Mouse (Mus musculus) retina, embryonic 14.5 days (tissue): ENCODE data around the gene Rnf40.

Source experiments
- DNase-seq: peaks from one replicate; pipeline ENCODE4 v3.0.0-alpha.2; 2015; ENCODE audit warnings: low spot score

Rnf40 gene

DNA sequence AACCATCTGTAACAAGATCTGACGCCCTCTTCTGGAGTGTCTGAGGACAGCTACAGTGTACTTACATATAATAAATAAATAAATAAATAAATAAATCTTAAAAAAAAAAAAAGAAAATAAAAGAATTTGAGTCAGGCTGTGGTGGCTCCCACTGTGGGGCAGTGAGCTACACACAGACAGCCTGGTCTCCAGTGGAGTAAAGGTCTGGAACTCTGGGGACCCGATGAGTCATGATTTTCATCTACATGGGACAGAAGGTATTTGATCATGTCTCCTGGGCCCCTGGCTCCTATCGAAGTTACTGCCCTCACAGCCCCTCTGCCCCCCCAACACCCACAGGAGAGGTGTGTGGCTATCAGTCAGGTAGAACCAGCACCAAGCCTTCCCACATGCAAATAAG lies 63.1 kb downstream of the Rnf40 start:
- DNase-seq: no peak

DNA sequence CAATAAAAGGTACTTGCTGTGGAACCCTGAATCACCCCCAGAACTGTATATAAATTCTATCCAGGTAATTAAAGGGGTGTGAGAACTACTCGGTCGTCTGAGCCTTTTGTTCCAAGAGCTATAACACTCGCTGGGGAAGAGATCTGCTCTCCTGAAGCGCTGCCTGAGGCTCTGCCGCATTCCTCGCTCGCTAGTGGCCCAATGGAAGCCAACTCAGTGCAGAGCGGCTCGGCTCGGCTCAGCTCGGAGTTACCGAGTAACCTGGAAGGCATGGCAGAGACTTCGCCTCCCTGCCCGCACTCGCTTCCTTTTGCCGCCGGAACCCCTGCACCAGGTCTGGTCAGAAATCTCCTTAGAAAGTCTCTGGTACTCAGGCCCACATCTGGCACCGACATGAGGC lies 63.5 kb downstream of the Rnf40 start:
- no peak for DNase-seq

DNA sequence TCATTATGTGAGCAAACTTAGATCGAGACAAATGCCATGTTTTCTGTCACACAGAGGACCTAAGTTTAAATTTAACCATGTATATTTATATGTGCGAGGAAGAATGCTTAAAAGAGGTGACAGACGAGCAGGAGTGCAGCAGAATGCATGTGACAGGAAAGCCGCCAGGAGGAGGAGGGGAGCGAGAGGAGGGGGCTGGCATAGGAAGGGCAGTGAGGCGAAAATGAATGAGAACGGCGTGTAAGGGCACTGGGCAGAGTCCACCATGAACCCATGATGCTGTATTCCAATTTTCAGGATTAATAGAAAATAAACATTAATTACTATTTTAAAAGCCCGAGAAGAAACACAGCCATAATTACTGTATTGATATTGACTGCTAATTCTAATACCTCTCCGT lies 65.8 kb downstream of the Rnf40 start:
- DNase-seq: no peak
